In the genomic region with DNA sequence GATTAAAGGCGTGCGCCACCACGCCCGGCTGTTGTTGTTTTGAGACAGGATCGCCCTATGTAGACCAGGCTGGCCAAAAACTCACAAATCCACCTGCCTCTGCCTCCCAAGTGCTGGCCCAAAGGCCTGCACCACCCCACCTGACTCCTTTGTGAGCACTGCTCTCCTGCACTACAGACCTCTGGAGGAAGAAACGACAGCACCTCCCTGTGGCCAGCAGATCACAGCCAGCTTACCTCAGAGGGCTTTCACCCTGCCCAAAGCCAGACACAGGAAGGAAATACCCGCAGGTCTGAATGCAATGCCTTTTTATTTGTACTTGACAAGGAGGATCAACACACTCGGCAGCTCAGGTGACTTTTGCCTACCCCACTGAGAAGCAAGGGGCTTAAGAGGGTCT, we compare ENCODE assay signal across 1 mouse cellular context.
TF ChIP-seq lines count a peak whose summit lies in the region.

No protein-coding gene starts in this region.

TF ChIP-seq in MEL, 35 proteins besides CTCF, POLR2A, EP300 and RAD21:
- TF ChIP-seq CHD2 (IDR thresholded peaks at IDR 0.05; ENCODE audit: low read length) (no peak), ZMIZ1 (IDR thresholded peaks at IDR 0.05; ENCODE audit: low read depth, low read length) (no peak), MAFK (IDR thresholded peaks at IDR 0.05; ENCODE audit: borderline replicate concordance, low read depth, low read length) (no peak), NELFE (IDR thresholded peaks at IDR 0.05; ENCODE audit: low read depth, low read length) (no peak), POLR2AphosphoS2 (IDR thresholded peaks at IDR 0.05; ENCODE audit: low read length) (no peak)
